Mouse (Mus musculus) gastrocnemius, adult 8-10 months (tissue): ENCODE results near the gene Eef2. TPM values are rescaled to one million over a fixed set of nuclear protein-coding genes. Genes with fewer than 3 reads are reported as not detected.

Experiments used
- DNase-seq, 2 experiments: peaks; one replicate each; pipeline ENCODE4 v3.0.0; 2022; ENCODE audit warnings: low spot score in 2 of 2
- total RNA-seq, 4 experiments: library from RNA; stranded (reverse); gene quantifications; 2 replicates each; pipeline ENCODE4 v1.2.4; 2022

Eef2 gene
- 1,000 to 10,000 TPM; 1,293 to 1,550 (median 1,345) TPM for total RNA-seq

DNA sequence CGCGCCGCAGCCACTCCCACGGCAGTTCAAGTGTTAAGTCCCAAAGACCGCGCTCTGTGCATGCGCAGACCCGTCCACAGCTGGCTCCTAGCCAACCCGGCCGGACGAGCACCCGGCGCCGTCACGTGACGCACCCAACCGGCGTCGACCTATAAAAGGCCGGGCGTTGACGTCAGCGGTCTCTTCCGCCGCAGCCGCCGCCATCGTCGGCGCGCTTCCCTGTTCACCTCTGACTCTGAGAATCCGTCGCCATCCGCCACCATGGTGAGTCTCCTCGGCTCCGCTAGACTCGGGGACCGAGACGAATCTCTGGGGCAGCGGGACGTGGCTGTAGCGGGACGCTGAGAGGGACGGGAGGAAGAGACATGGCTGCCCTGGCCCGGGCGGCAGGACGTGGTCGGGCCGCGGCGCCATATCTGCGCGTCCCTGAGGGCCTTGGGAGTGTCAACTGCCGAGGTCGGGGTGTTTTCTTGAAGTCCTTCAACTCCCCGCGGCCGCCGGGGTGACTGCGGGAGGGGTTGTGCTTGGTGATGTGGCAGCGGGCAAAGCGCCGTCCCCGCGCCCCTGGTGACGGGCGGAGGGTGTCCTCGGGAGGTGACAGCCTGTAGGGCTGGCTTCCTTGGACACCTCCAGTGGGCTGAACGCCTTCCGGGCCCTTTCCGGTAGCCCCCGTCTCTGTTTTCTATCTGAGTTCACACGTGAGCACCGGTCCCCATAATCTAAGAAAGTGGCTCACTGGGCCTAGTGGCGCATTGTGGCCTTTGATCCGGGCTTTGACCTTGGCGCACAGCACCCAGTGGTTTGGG lies at the start of gene Eef2:
Gene Eef2, plus strand, starts transcription at position 166 of the 806 bp plus-strand sequence.
- DNase-seq: peak; percentile 99

DNA sequence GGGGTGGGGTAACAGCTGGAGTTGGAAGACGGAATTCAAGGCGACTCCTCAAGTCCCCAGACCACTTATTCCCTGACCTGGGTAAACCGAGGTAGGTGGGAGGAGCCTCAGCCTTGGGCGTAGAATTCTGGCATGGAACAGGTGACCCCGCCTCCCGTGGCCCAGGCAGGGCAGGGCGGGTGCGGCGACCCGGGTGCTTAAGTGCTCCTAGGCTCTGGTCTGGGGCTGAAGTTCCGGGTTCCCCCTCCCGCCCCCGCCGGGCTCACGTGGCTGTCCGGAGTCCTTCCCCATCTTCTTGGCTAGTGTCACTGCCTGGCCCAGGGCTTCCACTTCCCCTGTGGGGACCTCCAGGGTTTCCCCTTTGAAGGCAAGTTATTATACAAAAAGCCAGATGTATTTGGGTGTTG lies 42.2 kb upstream of the Eef2 start:
- DNase-seq: peak; percentile 57

DNA sequence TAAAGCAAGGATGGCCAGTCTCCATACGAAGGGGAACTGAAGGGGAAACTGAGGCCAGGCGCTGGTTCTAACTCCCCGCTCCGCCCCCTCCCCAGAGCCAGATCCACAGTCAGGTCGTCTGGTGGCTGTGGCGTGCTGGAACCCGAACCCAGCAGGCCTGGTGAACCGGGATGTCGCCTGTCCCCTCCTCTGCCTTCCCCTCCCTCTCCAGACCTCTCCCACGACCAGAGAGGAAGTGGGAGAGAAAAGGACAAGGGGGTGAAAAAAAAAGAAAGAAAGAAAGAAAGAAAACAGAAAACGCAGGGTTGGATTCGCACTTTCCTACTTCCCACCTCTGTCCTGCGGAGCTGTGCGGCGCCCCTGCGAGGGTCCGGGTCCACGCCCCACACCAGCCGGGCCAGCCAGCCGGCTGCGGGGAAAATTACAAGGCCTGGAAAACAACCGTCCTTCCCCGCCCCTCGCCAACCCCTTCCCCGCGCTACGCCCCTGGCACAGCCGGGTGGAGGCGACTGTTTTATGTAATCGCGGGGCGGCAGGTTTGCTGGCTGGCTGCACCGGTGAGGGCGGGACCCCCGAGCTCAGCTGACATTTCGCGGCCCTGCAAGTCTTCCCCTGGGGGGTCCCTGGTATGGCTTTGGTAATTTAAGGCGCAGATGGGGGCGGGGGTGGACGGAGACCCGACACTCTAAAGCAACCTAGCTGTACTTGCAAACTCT lies 41.3 kb upstream of the Eef2 start, which contains the start of gene Zbtb7a:
Gene Zbtb7a, plus strand, starts transcription at position 255 of the 716 bp plus-strand sequence.
- DNase-seq: no peak

DNA sequence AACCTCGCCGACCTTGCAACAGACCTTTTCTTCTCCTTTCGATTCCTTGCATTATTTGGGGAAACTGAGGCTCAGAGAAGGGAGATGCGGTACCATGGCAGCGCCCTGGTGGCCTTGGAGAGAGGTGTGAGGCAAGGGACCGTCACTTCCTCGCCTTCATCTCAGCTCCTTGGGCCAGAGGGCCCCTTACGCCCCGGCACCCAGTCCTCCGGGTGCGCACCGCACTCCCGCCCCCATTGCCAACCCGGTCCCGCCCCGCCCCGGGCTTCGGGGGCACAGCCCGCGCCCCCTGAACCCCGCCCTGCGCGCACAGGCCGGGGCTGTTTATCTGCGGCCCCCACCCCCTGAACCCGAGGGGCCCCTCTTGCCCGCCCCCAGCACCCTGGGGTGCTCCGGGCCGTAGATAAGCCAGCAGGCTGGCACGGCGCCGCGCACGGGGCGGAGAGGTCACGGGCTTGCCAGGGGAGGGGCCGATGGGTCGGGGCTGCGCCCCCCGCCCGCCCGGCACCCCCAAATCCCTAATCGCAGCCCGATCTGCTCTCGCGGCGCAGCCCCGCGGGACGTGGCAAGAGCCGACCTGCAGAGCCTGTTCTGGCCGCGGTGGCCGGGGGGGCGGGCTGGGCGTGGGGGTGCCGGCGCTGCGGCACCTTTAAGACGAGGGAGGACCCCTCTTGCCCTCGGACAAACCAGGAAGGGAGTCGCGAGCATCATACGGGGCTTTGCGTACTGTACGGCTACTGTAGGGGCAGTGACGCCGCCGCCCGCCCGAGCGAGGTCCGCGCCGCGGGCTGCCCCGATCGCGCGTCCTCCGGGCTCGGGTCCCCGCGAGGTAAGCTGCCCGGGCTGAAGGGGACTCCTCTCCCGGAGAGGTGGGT lies 40.4 kb upstream of the Eef2 start:
- peak; percentile 55 to 61 for DNase-seq

DNA sequence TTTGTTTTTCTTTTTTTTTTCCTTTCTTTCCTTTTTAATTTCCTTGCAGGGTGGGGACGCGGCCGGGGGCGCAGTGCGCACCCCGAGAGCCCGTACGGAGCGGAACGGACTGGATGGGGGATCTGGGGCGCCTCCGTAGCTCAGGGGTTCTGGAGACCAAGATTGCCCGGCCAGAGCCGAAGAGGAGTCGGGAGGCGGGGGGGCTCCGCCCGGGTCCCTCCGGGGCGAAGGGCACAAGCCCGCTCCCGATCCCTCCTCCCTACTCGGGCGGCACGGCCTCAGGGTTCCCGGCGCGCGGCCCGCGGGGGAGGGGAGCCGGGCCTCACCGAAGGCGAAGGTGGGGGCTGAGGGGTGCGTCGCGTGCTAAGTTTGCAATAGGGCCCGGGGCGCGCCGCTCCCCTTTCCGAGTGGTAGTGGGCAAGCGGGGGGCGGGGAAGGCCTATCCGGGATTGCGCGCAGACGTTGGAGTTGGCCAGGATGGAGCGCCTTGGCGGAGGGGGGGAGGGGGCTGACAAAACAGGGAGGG lies 39.7 kb upstream of the Eef2 start:
- peak; percentile 83 to 86 for DNase-seq

DNA sequence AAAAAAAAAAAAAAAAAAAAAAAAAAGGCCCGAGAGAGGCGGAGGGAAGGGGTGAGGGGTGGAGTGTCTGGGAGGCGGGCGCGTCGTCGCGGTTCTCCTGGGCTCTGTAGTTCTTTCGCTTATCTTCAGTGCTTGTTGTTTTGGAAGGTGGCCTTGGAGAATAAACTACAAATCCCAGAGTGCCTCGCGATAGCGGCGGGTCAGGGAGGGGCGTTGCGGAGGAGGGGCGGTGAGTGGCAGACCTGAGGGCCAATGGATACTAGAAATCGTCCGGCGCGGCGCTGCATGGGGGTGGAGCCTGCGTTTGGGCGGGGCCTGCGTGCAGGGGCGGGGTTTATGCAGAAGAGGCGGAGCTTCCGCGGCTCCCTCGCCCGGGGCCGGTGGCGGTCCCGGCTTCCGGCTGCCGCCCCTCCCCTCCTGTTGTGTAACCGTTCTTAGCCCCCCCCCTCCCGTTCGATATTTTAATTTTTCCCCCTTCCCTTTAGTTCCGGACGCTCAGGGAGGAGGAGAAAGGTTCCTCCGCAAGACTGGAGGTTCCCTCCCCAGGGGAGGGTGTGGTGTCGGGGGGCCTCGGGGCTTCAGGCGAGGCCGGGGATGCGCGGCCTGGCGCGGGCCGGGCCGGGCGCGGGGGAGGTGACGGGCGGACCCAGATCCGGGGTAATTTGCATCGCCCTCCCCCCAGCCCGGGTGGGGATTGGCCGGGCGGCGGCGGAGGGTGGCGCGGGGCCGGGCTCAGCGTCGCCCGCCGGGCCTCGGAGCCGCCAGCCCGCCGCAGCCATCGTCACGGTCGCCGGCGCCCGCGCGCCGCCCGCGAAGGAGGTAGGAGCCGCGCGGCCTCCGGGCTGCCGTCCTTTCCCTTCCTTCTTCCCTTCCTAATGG lies 38.9 kb upstream of the Eef2 start:
- DNase-seq: peak; percentile 98

DNA sequence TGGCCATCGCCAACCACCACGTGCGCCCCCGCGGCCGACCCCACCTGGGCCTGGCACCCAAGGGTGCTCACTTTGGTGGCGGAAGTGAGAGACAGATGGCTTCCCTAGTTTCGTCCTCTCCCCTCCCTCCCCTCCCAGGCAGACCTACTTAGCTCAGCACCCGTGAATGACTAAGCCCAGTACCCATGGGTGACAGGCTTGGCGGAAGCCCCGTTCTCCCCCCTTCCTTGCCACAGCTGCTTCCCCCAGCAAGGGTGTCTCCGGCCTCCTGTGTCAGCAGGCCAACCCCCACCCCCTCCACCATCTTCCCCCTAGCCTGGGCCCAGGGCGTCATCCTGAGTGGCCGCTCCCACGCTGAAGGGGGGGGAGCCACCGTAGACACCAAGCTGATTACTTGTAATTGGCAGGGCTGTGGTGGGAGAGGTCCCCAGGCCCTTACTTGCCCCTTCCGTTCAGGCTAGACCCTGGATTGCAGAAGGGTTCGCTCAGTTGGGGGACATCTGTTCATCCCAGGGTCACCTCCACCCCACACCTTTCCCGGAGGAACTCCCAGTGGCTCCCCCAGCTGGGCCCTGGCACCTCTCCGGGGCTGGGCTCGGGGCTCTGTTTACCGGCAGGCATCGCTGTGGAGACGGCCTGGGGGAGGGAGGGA lies 38.2 kb upstream of the Eef2 start:
- DNase-seq: peak in 1 of 2 experiments; percentile 47

DNA sequence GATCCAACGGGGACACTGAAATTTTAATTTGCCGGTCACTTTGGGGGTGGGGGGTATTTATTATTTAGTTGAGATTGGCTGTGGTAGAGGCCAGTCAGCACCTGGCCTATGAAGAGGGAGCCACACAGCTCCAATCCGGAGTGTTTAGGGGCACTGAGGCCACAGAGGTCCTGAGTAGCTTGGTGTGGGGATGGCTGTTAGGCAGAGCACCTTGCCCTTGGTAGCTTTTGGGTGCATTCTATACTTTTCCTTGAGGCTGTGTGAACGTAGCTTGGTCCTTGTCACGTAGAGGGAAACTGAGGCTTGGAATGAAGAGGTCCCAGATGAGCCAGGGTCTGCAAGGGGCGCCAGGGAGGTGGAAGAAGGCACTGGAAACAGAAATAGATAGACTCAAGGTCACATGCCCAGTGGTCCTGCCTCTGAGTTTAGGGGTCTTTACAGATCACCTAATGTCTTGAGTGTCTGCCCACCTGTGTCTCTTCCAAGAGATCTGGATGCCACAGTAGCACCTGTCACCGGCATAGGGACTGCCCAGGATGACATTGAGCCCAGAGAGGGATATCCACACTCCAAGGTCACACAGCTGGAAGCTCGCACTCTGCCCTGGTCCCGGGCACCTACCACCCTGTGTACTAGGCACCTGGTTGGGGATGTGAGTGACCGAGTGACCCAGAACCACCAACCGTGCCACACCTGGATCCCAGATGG lies 37.5 kb upstream of the Eef2 start:
- DNase-seq: no peak

DNA sequence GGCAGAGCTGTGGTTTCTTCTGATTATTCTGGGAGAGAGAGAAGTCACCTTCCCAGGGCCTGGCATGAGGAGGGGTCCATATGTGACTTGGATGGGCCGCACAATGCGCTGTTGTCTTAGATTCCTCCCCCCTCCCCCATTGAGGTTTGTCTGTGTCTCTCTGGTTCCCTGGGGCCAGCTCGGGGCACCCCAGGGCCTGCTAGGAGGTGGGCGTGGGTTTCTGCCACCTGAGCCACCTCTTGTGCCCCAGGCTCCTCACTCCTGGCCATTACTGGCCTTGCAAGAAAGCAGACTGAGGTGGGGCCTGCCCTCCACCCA lies 36.9 kb upstream of the Eef2 start:
- DNase-seq: no peak

DNA sequence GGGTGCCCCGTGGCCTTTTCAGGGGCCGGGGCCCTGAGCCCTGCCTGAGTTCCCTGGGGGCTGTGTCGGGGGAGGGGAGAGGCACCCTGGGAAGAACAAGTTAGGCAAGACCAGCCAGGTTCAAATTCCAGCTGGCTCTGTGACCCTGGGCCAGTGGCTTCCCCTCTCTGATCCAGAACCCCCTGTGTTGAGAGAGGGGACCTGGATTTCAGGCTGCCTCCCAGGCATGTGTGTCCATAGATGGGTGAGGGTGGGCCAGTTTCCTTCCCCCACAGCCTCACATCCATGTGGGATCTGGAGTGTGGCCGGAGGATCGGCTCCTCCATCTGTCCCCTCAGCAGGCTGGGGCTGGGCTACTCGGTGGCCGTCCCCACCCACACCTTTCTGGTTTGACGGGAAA lies 36.4 kb upstream of the Eef2 start:
- DNase-seq: no peak

DNA sequence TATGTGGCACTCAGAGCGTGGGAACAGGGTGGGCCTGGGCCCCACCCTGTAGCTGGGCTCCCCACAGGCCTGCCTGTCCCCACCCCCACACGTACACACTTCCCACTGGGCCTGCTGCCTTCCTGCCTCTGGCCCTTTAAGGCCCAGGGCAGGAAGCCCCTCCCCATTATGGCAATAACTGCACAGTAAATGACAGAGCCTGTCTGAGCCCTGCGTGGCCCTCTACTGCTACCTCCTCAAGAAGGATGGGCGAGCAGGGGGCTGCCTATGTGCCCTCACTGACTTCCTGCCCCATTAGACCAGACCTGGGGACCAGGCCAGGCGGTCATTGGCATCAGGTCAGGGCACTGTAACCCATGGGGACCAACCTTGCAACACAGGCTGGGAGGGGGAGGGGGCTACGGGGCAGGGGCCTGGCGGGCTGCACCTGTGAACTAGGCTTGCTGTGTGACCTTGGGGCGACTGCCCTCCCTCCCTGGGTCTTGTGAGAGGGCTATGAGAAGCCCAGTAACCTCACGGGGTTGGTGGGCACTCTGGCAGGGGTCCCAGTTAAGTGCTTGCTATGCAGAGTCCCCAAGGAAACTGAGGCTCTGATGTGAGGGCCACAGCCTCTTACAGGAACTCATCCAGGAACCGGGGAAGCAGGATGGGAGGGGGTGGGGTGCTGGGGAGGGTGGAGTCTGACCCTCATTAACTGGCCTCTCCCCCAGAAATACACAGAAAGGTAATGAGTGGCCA lies 35.5 kb upstream of the Eef2 start:
- no peak for DNase-seq

DNA sequence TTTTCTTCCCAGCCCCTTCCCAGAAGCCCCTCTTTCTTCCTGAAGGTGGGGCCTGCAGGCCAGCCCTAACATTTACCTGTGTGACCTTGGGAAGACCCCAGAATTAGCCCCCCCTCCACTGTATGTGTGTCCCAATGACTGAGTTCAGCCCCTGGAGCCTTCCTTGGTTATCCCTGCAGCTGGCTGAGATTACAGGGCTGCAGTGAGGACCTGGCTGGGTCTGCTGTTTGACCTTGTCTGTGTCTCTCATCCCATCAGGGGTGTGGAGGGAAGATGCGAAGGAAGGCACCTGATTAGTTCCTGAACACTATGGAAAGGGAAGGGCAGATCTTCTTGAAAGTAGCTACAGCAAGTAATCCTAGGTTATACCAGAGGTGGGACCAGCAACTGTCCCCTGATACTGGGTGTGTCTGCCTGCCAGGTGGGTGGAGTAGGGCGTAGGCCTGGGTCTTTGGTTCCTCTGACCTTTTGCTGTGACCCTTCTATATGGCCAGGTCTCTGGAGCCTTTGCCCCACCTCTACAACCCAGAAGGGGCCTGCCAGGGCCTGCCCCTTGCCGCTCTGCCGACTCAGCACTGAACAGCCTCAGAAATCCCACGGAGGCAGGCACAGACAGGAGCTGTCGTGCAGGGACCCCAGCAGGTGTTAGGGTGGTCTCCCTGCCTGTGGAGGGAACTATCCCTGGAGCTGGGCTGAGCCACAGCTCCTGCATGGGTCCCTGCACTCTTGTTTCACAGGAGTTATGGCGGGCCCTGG lies 34.8 kb upstream of the Eef2 start:
- DNase-seq: no peak

DNA sequence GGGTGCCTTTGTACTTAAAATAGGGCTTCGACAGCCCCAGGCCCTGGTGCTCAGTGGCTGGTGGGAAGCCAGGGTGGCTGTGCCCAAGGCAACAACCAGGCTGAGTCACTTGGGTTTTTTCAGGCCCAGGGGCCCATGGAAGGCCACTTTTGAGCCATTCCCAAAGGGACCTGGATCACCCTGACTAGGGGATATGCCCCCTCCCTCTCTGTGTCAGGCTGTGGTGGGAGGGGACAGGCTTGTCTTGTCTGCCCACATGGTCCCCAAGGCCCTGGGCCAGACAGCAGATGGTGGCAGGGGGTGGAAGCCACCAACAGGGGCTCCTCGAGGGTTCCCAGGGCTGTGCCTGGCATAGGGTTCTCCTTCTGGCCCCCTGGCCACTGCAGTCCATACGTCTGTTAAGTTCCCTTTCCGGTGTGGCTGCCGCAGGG lies 33.9 kb upstream of the Eef2 start:
- DNase-seq: no peak

DNA sequence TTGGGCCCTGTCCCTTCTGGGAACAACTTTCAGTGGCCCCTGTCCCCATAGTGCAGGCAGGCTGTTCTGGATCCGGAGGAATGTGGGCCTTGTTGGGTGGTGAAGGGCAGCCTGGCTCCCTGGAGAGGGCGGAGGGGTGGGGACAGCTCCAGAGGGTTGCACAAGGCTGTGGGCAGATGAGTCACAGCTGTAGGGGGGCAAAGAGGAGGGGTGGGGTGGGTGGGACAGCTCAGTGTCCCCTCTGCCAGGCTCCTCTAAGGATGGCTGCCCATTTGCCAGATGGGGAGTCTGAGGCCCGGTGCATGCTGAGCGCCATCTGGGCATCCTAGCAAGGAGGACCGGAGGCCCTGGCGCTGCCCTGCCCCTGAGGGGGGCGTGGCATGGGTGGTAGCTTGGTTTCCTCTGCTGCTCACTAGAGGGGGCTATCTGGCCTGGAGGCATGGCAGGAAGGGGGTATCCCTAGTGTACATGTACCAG lies 33.2 kb upstream of the Eef2 start:
- DNase-seq: no peak

DNA sequence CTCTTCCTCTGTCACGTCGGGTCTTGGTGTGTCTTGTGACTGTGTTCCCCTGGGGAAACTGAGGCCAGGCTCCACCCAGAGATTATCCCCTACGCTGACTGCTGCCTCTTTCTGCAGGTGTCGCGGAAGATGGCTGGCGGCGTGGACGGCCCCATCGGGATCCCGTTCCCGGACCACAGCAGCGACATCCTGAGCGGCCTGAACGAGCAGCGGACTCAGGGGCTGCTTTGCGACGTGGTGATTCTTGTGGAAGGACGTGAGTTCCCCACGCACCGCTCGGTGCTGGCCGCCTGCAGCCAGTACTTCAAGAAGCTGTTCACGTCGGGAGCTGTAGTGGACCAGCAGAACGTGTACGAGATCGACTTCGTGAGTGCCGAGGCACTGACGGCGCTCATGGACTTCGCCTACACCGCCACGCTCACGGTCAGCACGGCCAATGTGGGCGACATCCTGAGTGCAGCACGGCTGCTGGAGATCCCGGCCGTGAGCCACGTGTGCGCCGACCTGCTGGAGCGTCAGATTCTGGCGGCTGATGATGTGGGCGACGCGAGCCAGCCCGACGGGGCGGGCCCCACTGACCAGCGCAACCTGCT lies 32.5 kb upstream of the Eef2 start:
- no peak for DNase-seq

DNA sequence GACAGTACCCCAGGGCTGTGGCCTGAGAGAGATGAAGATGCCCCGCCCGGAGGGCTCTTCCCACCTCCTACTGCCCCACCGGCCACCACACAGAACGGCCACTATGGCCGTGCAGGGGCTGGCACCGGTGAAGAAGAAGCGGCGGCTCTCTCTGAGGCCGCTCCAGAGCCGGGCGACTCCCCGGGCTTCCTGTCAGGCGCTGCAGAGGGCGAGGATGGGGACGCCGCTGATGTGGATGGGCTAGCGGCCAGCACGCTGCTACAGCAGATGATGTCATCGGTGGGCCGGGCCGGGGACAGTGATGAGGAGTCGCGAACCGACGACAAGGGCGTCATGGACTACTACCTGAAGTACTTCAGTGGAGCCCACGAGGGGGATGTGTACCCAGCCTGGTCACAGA lies 31.8 kb upstream of the Eef2 start:
- DNase-seq: no peak

DNA sequence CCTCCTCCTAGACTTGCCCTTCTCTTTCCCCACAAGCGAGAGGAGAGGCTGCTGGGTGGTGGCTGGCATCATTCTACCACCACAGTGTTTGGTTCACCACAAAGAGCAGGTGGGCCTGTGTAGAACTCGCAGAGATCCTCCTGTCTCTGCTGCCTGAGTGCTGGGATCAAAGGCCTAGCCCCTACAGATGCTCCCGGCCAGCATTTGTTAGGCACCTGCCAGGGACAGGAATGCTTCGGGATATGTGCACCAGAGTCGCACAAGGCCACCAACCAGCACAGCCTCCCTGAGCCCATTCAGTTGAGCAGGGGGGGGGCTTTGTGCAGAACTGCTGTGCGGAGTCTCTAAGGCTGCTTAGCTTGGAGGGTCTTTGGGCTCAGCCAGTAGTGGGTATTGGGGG lies 31.1 kb upstream of the Eef2 start:
- no peak for DNase-seq
